Mouse (Mus musculus) gastrocnemius, postnatal 4 days (tissue): ENCODE measurements around the gene Birc2. TPM values are rescaled to one million over a fixed set of nuclear protein-coding genes. Genes with fewer than 3 reads are reported as not detected.

Source experiments
- microRNA-seq: library from miRNA; unstranded; fragments of <30 nt; microRNA quantifications from one replicate; pipeline ENCODE4 v1.2.0, GENCODE M21; 2021
- total RNA-seq, 2 experiments: library from RNA; stranded (reverse); gene quantifications; 2 replicates each; pipeline ENCODE4 v1.2.3; 2021

The Birc2 gene
- total RNA-seq, 2 experiments from 2014 or later: 22.0 to 28.1 TPM

Small RNA genes lying within 50 kb of the gene (microRNA-seq; reads per million reads assigned to microRNA genes)
- 0.63 reads per million for gene Mir5618

Other genes starting within 250 kb of the Birc2 start
- not detected for gene Mmp20, start 208.8 kb downstream of the Birc2 start, total RNA-seq
- not detected for gene Mmp7, start 145.0 kb downstream of the Birc2 start, total RNA-seq
- 10 to 100 TPM; 50.8 to 54.9 TPM for gene Tmem123, start 73.0 kb downstream of the Birc2 start, total RNA-seq
- gene Birc3, start 36.1 kb upstream of the Birc2 start, total RNA-seq: 10 to 100 TPM; 12.6 to 14.1 TPM
- gene Yap1, start 167.5 kb upstream of the Birc2 start, total RNA-seq: 100 to 1,000 TPM; 108 to 111 TPM
- 1 to 10 TPM; 3.1 to 4.5 TPM for gene Cfap300, start 205.8 kb upstream of the Birc2 start, total RNA-seq